Mouse (Mus musculus): ENCODE measurements around the gene Tmem205. TPM values are rescaled to one million over a fixed set of nuclear protein-coding genes. Genes with fewer than 3 reads are reported as not detected.

The Tmem205 gene
- polyA plus RNA-seq, 1 experiment = 19.4 TPM

GRCm38 (mm10) chr9:21926784-21927183 is 572 bp downstream of the Tmem205 start:
- Histone ChIP-seq H3K27ac (ENCODE audit: insufficient read depth, low read length) (no peak overlapping the region), H3K36me3 (ENCODE audit: control insufficient read depth, insufficient read depth, low read length) (no peaks in the 10 kb centered on the region), H3K4me1 (ENCODE audit: control insufficient read depth, insufficient read depth, insufficient read length) (no peaks in the 10 kb centered on the region; the same call in none of the 2 replicates), H3K4me3 (ENCODE audit: extremely low read depth, insufficient read depth, insufficient read length) (peak overlapping the region; percentile 44), H3K27me3 (ENCODE audit: control insufficient read depth, insufficient read depth, low read length) (no peaks in the 10 kb centered on the region)
- no peak for TF ChIP-seq CTCF (IDR thresholded peaks at IDR 0.05; ENCODE audit: extremely low read depth, insufficient read depth, insufficient read length, insufficient replicate concordance)
- DNase-seq (ENCODE audit: low read depth in 1 of 2, low spot score in 2 of 2) = no peak
- WGBS = 10% methylated on average over 6 of the region's 6 CpGs

- no peak overlapping the region for H3K4me3 ChIP-seq (ENCODE audit: extremely low read depth, insufficient read depth, insufficient read length)
- H3K27me3 ChIP-seq (ENCODE audit: control insufficient read depth, insufficient read depth, low read length) = no peaks in the 10 kb centered on the region
- no peak overlapping the region for H3K27ac ChIP-seq (ENCODE audit: insufficient read depth, low read length)
- no peak for DNase-seq (ENCODE audit: low read depth in 1 of 2, low spot score in 2 of 2)
- no peaks in the 10 kb centered on the region for H3K36me3 ChIP-seq (ENCODE audit: control insufficient read depth, insufficient read depth, low read length)
- TF ChIP-seq CTCF (IDR thresholded peaks at IDR 0.05; ENCODE audit: extremely low read depth, insufficient read depth, insufficient read length, insufficient replicate concordance) (no peak), POLR2A (IDR thresholded peaks at IDR 0.05; ENCODE audit: low read depth, low read length) (no peak)
- 72% methylated on average over 6 of the region's 6 CpGs for WGBS
- H3K4me1 ChIP-seq (ENCODE audit: control insufficient read depth, insufficient read depth, insufficient read length) = no peaks in the 10 kb centered on the region; the same call in none of the 2 replicates
Measured at GRCm38 (mm10) chr9:21926155-21926554, 1.2 kb downstream of the Tmem205 start.

GRCm38 (mm10) chr9:21925506-21925905 is 1.9 kb downstream of the Tmem205 start:
- Histone ChIP-seq H3K4me1 (ENCODE audit: control insufficient read depth, insufficient read depth, insufficient read length) (no peaks in the 10 kb centered on the region; the same call in none of the 2 replicates), H3K27ac (ENCODE audit: insufficient read depth, low read length) (no peak overlapping the region)

GRCm38 (mm10) chr9:21925034-21925433 is 2.3 kb downstream of the Tmem205 start:
- Histone ChIP-seq H3K36me3 (ENCODE audit: control insufficient read depth, insufficient read depth, low read length) (no peaks in the 10 kb centered on the region), H3K4me3 (ENCODE audit: extremely low read depth, insufficient read depth, insufficient read length) (no peak overlapping the region), H3K4me1 (ENCODE audit: control insufficient read depth, insufficient read depth, insufficient read length) (no peaks in the 10 kb centered on the region; the same call in none of the 2 replicates), H3K27me3 (ENCODE audit: control insufficient read depth, insufficient read depth, low read length) (no peaks in the 10 kb centered on the region), H3K27ac (ENCODE audit: insufficient read depth, low read length) (no peak overlapping the region)
- TF ChIP-seq CTCF (IDR thresholded peaks at IDR 0.05; ENCODE audit: extremely low read depth, insufficient read depth, insufficient read length, insufficient replicate concordance) = no peak
- TF ChIP-seq POLR2A (IDR thresholded peaks at IDR 0.05; ENCODE audit: low read depth, low read length) = no peak
- no peak for DNase-seq (ENCODE audit: low read depth in 1 of 2, low spot score in 2 of 2)
- WGBS = 82% methylated on average over 3 of the region's 3 CpGs

More at GRCm38 (mm10) chr9:21925506-21925905, 1.9 kb downstream of the Tmem205 start:
- WGBS = 87% methylated on average over 1 of the region's 1 CpGs
- TF ChIP-seq POLR2A (IDR thresholded peaks at IDR 0.05; ENCODE audit: low read depth, low read length) (no peak), CTCF (IDR thresholded peaks at IDR 0.05; ENCODE audit: extremely low read depth, insufficient read depth, insufficient read length, insufficient replicate concordance) (no peak)
- Histone ChIP-seq H3K36me3 (ENCODE audit: control insufficient read depth, insufficient read depth, low read length) (no peaks in the 10 kb centered on the region), H3K4me3 (ENCODE audit: extremely low read depth, insufficient read depth, insufficient read length) (no peak overlapping the region), H3K27me3 (ENCODE audit: control insufficient read depth, insufficient read depth, low read length) (no peaks in the 10 kb centered on the region)
- no peak for DNase-seq (ENCODE audit: low read depth in 1 of 2, low spot score in 2 of 2)

- Histone ChIP-seq H3K27ac (ENCODE audit: insufficient read depth, low read length) (no peak overlapping the region), H3K4me1 (ENCODE audit: control insufficient read depth, insufficient read depth, insufficient read length) (no peaks in the 10 kb centered on the region; the same call in none of the 2 replicates), H3K27me3 (ENCODE audit: control insufficient read depth, insufficient read depth, low read length) (no peaks in the 10 kb centered on the region), H3K4me3 (ENCODE audit: extremely low read depth, insufficient read depth, insufficient read length) (no peak overlapping the region), H3K36me3 (ENCODE audit: control insufficient read depth, insufficient read depth, low read length) (no peaks in the 10 kb centered on the region)
- WGBS = 44% methylated on average over 6 of the region's 6 CpGs
- TF ChIP-seq CTCF (IDR thresholded peaks at IDR 0.05; ENCODE audit: extremely low read depth, insufficient read depth, insufficient read length, insufficient replicate concordance) (no peak), POLR2A (IDR thresholded peaks at IDR 0.05; ENCODE audit: low read depth, low read length) (no peak)
- peak in 1 of 2 experiments; percentile 21 for DNase-seq (ENCODE audit: low read depth in 1 of 2, low spot score in 2 of 2)
Measured at GRCm38 (mm10) chr9:21924099-21924493, 3.3 kb downstream of the Tmem205 start.

- Histone ChIP-seq H3K4me1 (ENCODE audit: control insufficient read depth, insufficient read depth, insufficient read length) (no peaks in the 10 kb centered on the region; the same call in none of the 2 replicates), H3K4me3 (ENCODE audit: extremely low read depth, insufficient read depth, insufficient read length) (no peak overlapping the region), H3K27me3 (ENCODE audit: control insufficient read depth, insufficient read depth, low read length) (no peaks in the 10 kb centered on the region), H3K36me3 (ENCODE audit: control insufficient read depth, insufficient read depth, low read length) (no peaks in the 10 kb centered on the region), H3K27ac (ENCODE audit: insufficient read depth, low read length) (no peak overlapping the region)
- TF ChIP-seq CTCF (IDR thresholded peaks at IDR 0.05; ENCODE audit: extremely low read depth, insufficient read depth, insufficient read length, insufficient replicate concordance) (no peak), POLR2A (IDR thresholded peaks at IDR 0.05; ENCODE audit: low read depth, low read length) (no peak)
- 45% methylated on average over 3 of the region's 3 CpGs for WGBS
- no peak for DNase-seq (ENCODE audit: low read depth in 1 of 2, low spot score in 2 of 2)
Measured at GRCm38 (mm10) chr9:21923490-21924098, 3.8 kb downstream of the Tmem205 start.

GRCm38 (mm10) chr9:21923036-21923435 is 4.3 kb downstream of the Tmem205 start:
- no peak for DNase-seq (ENCODE audit: low read depth in 1 of 2, low spot score in 2 of 2)
- TF ChIP-seq CTCF (IDR thresholded peaks at IDR 0.05; ENCODE audit: extremely low read depth, insufficient read depth, insufficient read length, insufficient replicate concordance) = no peak
- TF ChIP-seq POLR2A (IDR thresholded peaks at IDR 0.05; ENCODE audit: low read depth, low read length) = no peak
- H3K4me3 ChIP-seq (ENCODE audit: extremely low read depth, insufficient read depth, insufficient read length) = no peak overlapping the region
- no peak overlapping the region for H3K27ac ChIP-seq (ENCODE audit: insufficient read depth, low read length)
- H3K4me1 ChIP-seq (ENCODE audit: control insufficient read depth, insufficient read depth, insufficient read length) = no peaks in the 10 kb centered on the region; the same call in none of the 2 replicates
- WGBS = 90% methylated on average over 4 of the region's 4 CpGs
- H3K36me3 ChIP-seq (ENCODE audit: control insufficient read depth, insufficient read depth, low read length) = no peaks in the 10 kb centered on the region
- H3K27me3 ChIP-seq (ENCODE audit: control insufficient read depth, insufficient read depth, low read length) = no peaks in the 10 kb centered on the region

All from spleen, adult 2 months (tissue).